Comparison of ENCODE assay signal across 12 mouse cellular contexts in genomic region chr2:181415945-181416344, GRCm38 (mm10). TPM values are rescaled to one million over a fixed set of nuclear protein-coding genes. Genes with fewer than 3 reads are reported as not detected.
DNase-seq lines count a peak whose midpoint lies in the region; ATAC-seq and TF ChIP-seq lines count a peak whose summit lies in the region.
"Had no signal": no experiment of that assay in that cellular context is flagged by ENCODE, and none has a peak within 500 bp of the region (broad histone marks: within the 10 kb centered on the region; RNA-seq: fewer than 3 reads in every experiment).

No protein-coding gene starts in this region.

- in situ Hi-C loops in Patski (cut with MboI; ENCODE audit: low pct_unique_long_range_greater_than_20kb): loop anchor here (5.0 kb wide), 1 partner anchor 41 kb away; the partner anchor contains the start of gene Zbtb46

- POLR2A ChIA-PET in Patski (lab: Charles Lee): no interaction called here

- H3K36me3 ChIP-seq in kidney, embryonic 14.5 days (ENCODE audit: control insufficient read depth, insufficient read depth, low read length): peaks cover 10% of the 10 kb centered on the region
- no peaks in the 10 kb centered on the region for H3K36me3 ChIP-seq in intestine, postnatal 0 days (ENCODE audit: control insufficient read depth, insufficient read depth)
- H3K36me3 ChIP-seq: lung, embryonic 15.5 days had no signal

- H3K4me3 ChIP-seq in kidney, embryonic 14.5 days (ENCODE audit: low read length): no peak overlapping the region
- H3K4me3 ChIP-seq in intestine, postnatal 0 days (ENCODE audit: low read depth, low read length): no peak overlapping the region
- H3K4me3 ChIP-seq: erythroblast, embryonic 14.5 days; lung, embryonic 15.5 days had no signal

- no peaks in the 10 kb centered on the region for H3K4me1 ChIP-seq in kidney, embryonic 14.5 days (ENCODE audit: control insufficient read depth, insufficient read depth, low read length)
- no peaks in the 10 kb centered on the region for H3K4me1 ChIP-seq in intestine, postnatal 0 days (replicated peaks; ENCODE audit: control insufficient read depth, insufficient read depth, low read length)
- H3K4me1 ChIP-seq: lung, embryonic 15.5 days had no signal

- no peaks in the 10 kb centered on the region for H3K9me3 ChIP-seq in kidney, embryonic 14.5 days (ENCODE audit: control insufficient read depth, low read length)
- H3K9me3 ChIP-seq in intestine, postnatal 0 days (ENCODE audit: control insufficient read depth): no peaks in the 10 kb centered on the region
- H3K9me3 ChIP-seq: lung, embryonic 15.5 days had no signal

- peak; percentile 68 for DNase-seq in kidney, adult 11 months
- no peak for DNase-seq in Patski (ENCODE audit: low read depth, low spot score)
- peak; percentile 76 to 87 for DNase-seq in cerebellum, postnatal 25 days
- peak; percentile 81 for DNase-seq in kidney, postnatal 14 days
- no peak for DNase-seq in right cerebral cortex, postnatal 36 days (ENCODE audit: low spot score in 2 of 2)
- no peak for DNase-seq in thymus, postnatal 10 days (ENCODE audit: low spot score in 2 of 2)
- DNase-seq: thymus, postnatal 25 days had no signal

- TF ChIP-seq CTCF in Patski (IDR thresholded peaks at IDR 0.05): no peak
- TF ChIP-seq CTCF in intestine, postnatal 0 days (IDR thresholded peaks at IDR 0.05; ENCODE audit: low read depth): no peak

- CTCF ChIA-PET in Patski (lab: Charles Lee): interaction anchor here (0.9 to 1.8 kb wide), 6 partner anchors 16 to 179 kb away, joined by 3 to 7 read pairs (median 4); partner anchors contain the start of gene Tpd52l2

- no peak overlapping the region for H3K9ac ChIP-seq in kidney, embryonic 14.5 days (ENCODE audit: low read depth, low read length)
- no peak overlapping the region for H3K9ac ChIP-seq in intestine, postnatal 0 days (ENCODE audit: low read depth, low read length)
- H3K9ac ChIP-seq: lung, embryonic 15.5 days had no signal

- H3K4me2 ChIP-seq in kidney, embryonic 14.5 days (replicated peaks; ENCODE audit: low read depth, low read length): no peak overlapping the region
- no peak overlapping the region for H3K4me2 ChIP-seq in intestine, postnatal 0 days (replicated peaks; ENCODE audit: low read depth)
- H3K4me2 ChIP-seq: lung, embryonic 15.5 days had no signal

- ATAC-seq in kidney, embryonic 14.5 days (ENCODE audit: low FRiP score, low TSS enrichment): no peak
- peak; percentile 33 for ATAC-seq in Patski
- ATAC-seq in intestine, postnatal 0 days: no peak; the same call in 1 of the 2 replicates

- H3K27me3 ChIP-seq in kidney, embryonic 14.5 days (ENCODE audit: control insufficient read depth, insufficient read depth, low read length): no peaks in the 10 kb centered on the region
- H3K27me3 ChIP-seq in Patski: no peaks in the 10 kb centered on the region
- H3K27me3 ChIP-seq in intestine, postnatal 0 days (replicated peaks; ENCODE audit: control insufficient read depth, insufficient read depth, low read length): no peaks in the 10 kb centered on the region
- H3K27me3 ChIP-seq: CH12.LX; lung, embryonic 15.5 days had no signal

- WGBS in kidney, embryonic 14.5 days: 57% methylated on average over 3 of the region's 3 CpGs
- WGBS in intestine, postnatal 0 days: 35% methylated on average over 3 of the region's 3 CpGs

- no peak overlapping the region for H3K27ac ChIP-seq in kidney, embryonic 14.5 days (ENCODE audit: low read depth, low read length)
- H3K27ac ChIP-seq in intestine, postnatal 0 days (ENCODE audit: low read depth, low read length): no peak overlapping the region
- H3K27ac ChIP-seq: lung, embryonic 15.5 days had no signal

RNA-seq across cellular contexts. Expression of gene Lime1, which starts 36.1 kb away (rescaled TPM):
- polyA plus RNA-seq in kidney, embryonic 14.5 days (2014; fragmentation: Nextera tagmentation; extraction: Ambion mirVana): 17.3 and 22.1 TPM in 2 replicates
- 22.7 TPM for polyA plus RNA-seq in Patski (2021)
- 6.7 and 8.6 TPM in 2 replicates for polyA plus RNA-seq in intestine, postnatal 0 days (2015; fragmentation: Nextera tagmentation; extraction: Ambion mirVana)

RNA-seq across cellular contexts. Expression of gene Zbtb46, which starts 43.3 kb away (rescaled TPM):
- 13.7 and 26.6 TPM in 2 replicates for polyA plus RNA-seq in kidney, embryonic 14.5 days (2014; fragmentation: Nextera tagmentation; extraction: Ambion mirVana)
- polyA plus RNA-seq in Patski (2021): 9.4 TPM
- polyA plus RNA-seq in intestine, postnatal 0 days (2015; fragmentation: Nextera tagmentation; extraction: Ambion mirVana): 2.1 and 2.3 TPM in 2 replicates

RNA-seq across cellular contexts. Expression of gene Arfrp1, which starts 50.7 kb away (rescaled TPM):
- 51.5 and 53.9 TPM in 2 replicates for polyA plus RNA-seq in kidney, embryonic 14.5 days (2014; fragmentation: Nextera tagmentation; extraction: Ambion mirVana)
- 44.8 TPM for polyA plus RNA-seq in Patski (2021)
- 32.1 TPM in 2 replicates for polyA plus RNA-seq in intestine, postnatal 0 days (2015; fragmentation: Nextera tagmentation; extraction: Ambion mirVana)

RNA-seq across cellular contexts. Expression of gene Zgpat, which starts 51.2 kb away (rescaled TPM):
- polyA plus RNA-seq in kidney, embryonic 14.5 days (2014; fragmentation: Nextera tagmentation; extraction: Ambion mirVana): 25.7 and 39.0 TPM in 2 replicates
- polyA plus RNA-seq in Patski (2021): 41.8 TPM
- 23.8 and 25.7 TPM in 2 replicates for polyA plus RNA-seq in intestine, postnatal 0 days (2015; fragmentation: Nextera tagmentation; extraction: Ambion mirVana)

Comparison
In these comparisons a context has a peak if more than half of its experiments do, and no peak if none do; other contexts are left out.
1. DNase-seq: peak in kidney, adult 11 months (single experiment), cerebellum, postnatal 25 days (2 of 2) and kidney, postnatal 14 days (single experiment); none in Patski (single experiment), right cerebral cortex, postnatal 36 days (0 of 2) and thymus, postnatal 10 days (0 of 2).